Mouse (Mus musculus): Measurements from ENCODE around the gene Tmem52. TPM values are rescaled to one million over a fixed set of nuclear protein-coding genes. Genes with fewer than 3 reads are reported as not detected.
A peak's percentile ranks its signal among the peaks of the same experiment; 100 is the strongest.
"Not testable (repeated sequence)": the region's sequence is repeated elsewhere in the genome, so short reads cannot be mapped to it uniquely, and the experiment has no call there.

The Tmem52 gene
- polyA plus RNA-seq (2014; fragmentation: Nextera tagmentation; extraction: Ambion mirVana), result not detected in 2 replicates

DNA sequence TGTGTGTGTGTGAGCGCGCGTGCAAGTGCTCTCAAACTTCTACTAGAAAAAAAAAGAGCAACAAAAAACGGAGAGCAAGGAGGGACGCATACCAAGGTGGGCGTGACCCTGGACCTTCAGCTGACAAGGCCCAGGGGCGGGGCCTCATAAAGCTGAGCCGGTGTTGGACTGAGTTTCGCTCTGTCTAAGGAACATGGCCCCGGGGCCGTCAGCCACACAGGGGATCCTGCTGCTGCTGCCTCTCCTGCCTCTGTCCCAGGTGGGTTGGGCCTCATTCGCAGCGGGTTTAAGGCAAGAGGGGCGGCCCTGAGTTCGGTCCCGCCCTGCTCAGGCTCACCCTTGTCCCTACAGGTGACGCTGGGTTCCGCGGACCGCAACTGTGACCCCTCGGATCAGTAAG is at the start of gene Tmem52:
Gene Tmem52, plus strand, starts transcription at position 163 of the 400 bp plus-strand sequence.
- 12% methylated on average over 21 of the region's 21 CpGs for WGBS
- ATAC-seq (ENCODE audit: low FRiP score) (peak; percentile 40; the same call in 1 of the 2 replicates), DNase-seq (ENCODE audit: low spot score, missing footprints) (peak; percentile 85)
- H3K4me2 ChIP-seq, result peak within 1 kb of the TSS; percentile 25; the same call in 1 of the 2 replicates
- H3K27me3 ChIP-seq (ENCODE audit: control insufficient read depth, insufficient read depth, low read length), result no peaks in the 10 kb centered on the region
- H3K36me3 ChIP-seq (ENCODE audit: control insufficient read depth, insufficient read depth, low read length), result no peaks in the 10 kb centered on the region
- H3K9me3 ChIP-seq (ENCODE audit: control insufficient read depth, low read length), result no peaks in the 10 kb centered on the region
- peak within 1 kb of the TSS; percentile 10; the same call in 1 of the 2 replicates for H3K4me3 ChIP-seq (ENCODE audit: low read depth, low read length)
- H3K9ac ChIP-seq (ENCODE audit: low read length), result no peak within 1 kb of the TSS
- no peak within 1 kb of the TSS for H3K27ac ChIP-seq (ENCODE audit: low read depth, low read length)
- H3K4me1 ChIP-seq (ENCODE audit: control insufficient read depth, insufficient read depth, low read length), result no peaks in the 10 kb centered on the region

DNA sequence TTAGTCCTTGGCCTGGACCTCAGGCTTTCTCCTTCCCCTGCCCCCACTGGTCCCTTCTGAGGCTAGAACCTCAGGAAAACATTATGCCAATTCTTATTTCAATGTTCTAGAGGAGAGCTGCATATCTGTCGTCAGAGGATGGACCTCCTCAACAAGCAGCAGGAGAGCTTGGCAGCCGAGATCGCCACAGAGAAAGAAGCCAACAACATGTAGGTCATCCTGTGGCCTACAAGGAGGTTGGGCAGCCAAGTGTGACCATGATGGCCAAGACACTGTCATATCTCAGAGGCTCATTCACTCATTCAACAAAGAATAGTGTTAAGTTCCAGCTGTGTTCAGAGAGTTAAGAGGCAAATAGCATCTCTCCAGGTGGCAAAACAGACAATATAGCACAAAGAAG is 48.8 kb upstream of the Tmem52 start:
- ATAC-seq (ENCODE audit: low FRiP score), result no peak
- 88% methylated on average over 3 of the region's 3 CpGs for WGBS
- Histone ChIP-seq H3K4me1 (ENCODE audit: control insufficient read depth, insufficient read depth, low read length) (no peaks in the 10 kb centered on the region), H3K36me3 (ENCODE audit: control insufficient read depth, insufficient read depth, low read length) (no peaks in the 10 kb centered on the region), H3K9ac (ENCODE audit: low read length) (no peak overlapping the region), H3K9me3 (ENCODE audit: control insufficient read depth, low read length) (no peaks in the 10 kb centered on the region), H3K27me3 (ENCODE audit: control insufficient read depth, insufficient read depth, low read length) (no peaks in the 10 kb centered on the region), H3K4me2 (no peak overlapping the region), H3K27ac (ENCODE audit: low read depth, low read length) (no peak overlapping the region), H3K4me3 (ENCODE audit: low read depth, low read length) (no peak overlapping the region)
- DNase-seq (ENCODE audit: low spot score, missing footprints), result no peak

GRCm38 (mm10) chr4:155421412-155422370 is 47.2 kb upstream of the Tmem52 start:
- not testable (repeated sequence) for H3K4me3 ChIP-seq (ENCODE audit: low read depth, low read length); H3K4me1 ChIP-seq (ENCODE audit: control insufficient read depth, insufficient read depth, low read length); H3K27ac ChIP-seq (ENCODE audit: low read depth, low read length); H3K4me2 ChIP-seq; H3K9ac ChIP-seq (ENCODE audit: low read length); H3K36me3 ChIP-seq (ENCODE audit: control insufficient read depth, insufficient read depth, low read length); H3K27me3 ChIP-seq (ENCODE audit: control insufficient read depth, insufficient read depth, low read length); H3K9me3 ChIP-seq (ENCODE audit: control insufficient read depth, low read length); ATAC-seq (ENCODE audit: low FRiP score); DNase-seq (ENCODE audit: low spot score, missing footprints)
- WGBS, result 89% methylated on average over 21 of the region's 30 CpGs

GRCm38 (mm10) chr4:155423988-155424387 is 44.9 kb upstream of the Tmem52 start:
- Histone ChIP-seq H3K27ac (ENCODE audit: low read depth, low read length) (no peak overlapping the region), H3K9me3 (ENCODE audit: control insufficient read depth, low read length) (no peaks in the 10 kb centered on the region), H3K36me3 (ENCODE audit: control insufficient read depth, insufficient read depth, low read length) (no peaks in the 10 kb centered on the region), H3K9ac (ENCODE audit: low read length) (no peak overlapping the region), H3K4me3 (ENCODE audit: low read depth, low read length) (no peak overlapping the region), H3K4me1 (ENCODE audit: control insufficient read depth, insufficient read depth, low read length) (no peaks in the 10 kb centered on the region), H3K27me3 (ENCODE audit: control insufficient read depth, insufficient read depth, low read length) (no peaks in the 10 kb centered on the region), H3K4me2 (no peak overlapping the region)
- DNase-seq (ENCODE audit: low spot score, missing footprints) (no peak), ATAC-seq (ENCODE audit: low FRiP score) (no peak)
- 88% methylated on average over 5 of the region's 5 CpGs for WGBS

- Histone ChIP-seq H3K27me3 (ENCODE audit: control insufficient read depth, insufficient read depth, low read length) (no peaks in the 10 kb centered on the region), H3K9me3 (ENCODE audit: control insufficient read depth, low read length) (no peaks in the 10 kb centered on the region), H3K9ac (ENCODE audit: low read length) (no peak overlapping the region), H3K4me3 (ENCODE audit: low read depth, low read length) (no peak overlapping the region), H3K36me3 (ENCODE audit: control insufficient read depth, insufficient read depth, low read length) (no peaks in the 10 kb centered on the region), H3K4me1 (ENCODE audit: control insufficient read depth, insufficient read depth, low read length) (no peaks in the 10 kb centered on the region), H3K27ac (ENCODE audit: low read depth, low read length) (no peak overlapping the region), H3K4me2 (no peak overlapping the region)
- ATAC-seq (ENCODE audit: low FRiP score) (no peak), DNase-seq (ENCODE audit: low spot score, missing footprints) (no peak)
- WGBS, result 83% methylated on average over 6 of the region's 6 CpGs
Measured at GRCm38 (mm10) chr4:155426272-155426671, 42.6 kb upstream of the Tmem52 start.

GRCm38 (mm10) chr4:155428442-155428841 is 40.5 kb upstream of the Tmem52 start:
- Histone ChIP-seq H3K27ac (ENCODE audit: low read depth, low read length) (no peak overlapping the region), H3K36me3 (ENCODE audit: control insufficient read depth, insufficient read depth, low read length) (no peaks in the 10 kb centered on the region), H3K4me3 (ENCODE audit: low read depth, low read length) (no peak overlapping the region), H3K27me3 (ENCODE audit: control insufficient read depth, insufficient read depth, low read length) (no peaks in the 10 kb centered on the region), H3K4me1 (ENCODE audit: control insufficient read depth, insufficient read depth, low read length) (no peaks in the 10 kb centered on the region), H3K9ac (ENCODE audit: low read length) (no peak overlapping the region), H3K4me2 (no peak overlapping the region), H3K9me3 (ENCODE audit: control insufficient read depth, low read length) (no peaks in the 10 kb centered on the region)
- DNase-seq (ENCODE audit: low spot score, missing footprints) (no peak), ATAC-seq (ENCODE audit: low FRiP score) (no peak)

DNA sequence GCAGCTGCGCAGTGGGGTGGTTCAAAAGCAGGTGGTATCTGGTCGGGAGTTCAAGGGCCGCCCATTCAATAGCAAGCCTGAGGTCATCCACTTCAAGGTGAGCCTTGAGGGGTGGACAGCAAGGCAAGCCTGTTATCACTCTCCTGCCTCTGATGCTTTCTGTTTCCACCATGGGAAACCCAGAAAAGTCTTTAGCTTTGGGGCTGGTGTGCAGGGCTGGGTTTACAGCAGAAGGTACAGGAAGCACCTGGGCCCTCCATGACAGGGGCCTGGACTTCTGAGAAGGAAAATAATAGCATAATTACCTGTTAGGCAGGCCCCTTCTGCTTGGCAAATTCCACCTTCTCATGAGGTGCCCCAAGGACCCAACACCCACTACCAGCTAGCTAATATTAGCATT is 39.7 kb upstream of the Tmem52 start:
- DNase-seq (ENCODE audit: low spot score, missing footprints) (no peak), ATAC-seq (ENCODE audit: low FRiP score) (no peak)
- H3K27ac ChIP-seq (ENCODE audit: low read depth, low read length), result no peak overlapping the region
- no peak overlapping the region for H3K4me2 ChIP-seq
- H3K9me3 ChIP-seq (ENCODE audit: control insufficient read depth, low read length), result no peaks in the 10 kb centered on the region
- H3K4me3 ChIP-seq (ENCODE audit: low read depth, low read length), result no peak overlapping the region
- H3K9ac ChIP-seq (ENCODE audit: low read length), result no peak overlapping the region
- no peaks in the 10 kb centered on the region for H3K27me3 ChIP-seq (ENCODE audit: control insufficient read depth, insufficient read depth, low read length)
- WGBS, result 89% methylated on average over 3 of the region's 3 CpGs
- H3K4me1 ChIP-seq (ENCODE audit: control insufficient read depth, insufficient read depth, low read length), result no peaks in the 10 kb centered on the region
- H3K36me3 ChIP-seq (ENCODE audit: control insufficient read depth, insufficient read depth, low read length), result no peaks in the 10 kb centered on the region

DNA sequence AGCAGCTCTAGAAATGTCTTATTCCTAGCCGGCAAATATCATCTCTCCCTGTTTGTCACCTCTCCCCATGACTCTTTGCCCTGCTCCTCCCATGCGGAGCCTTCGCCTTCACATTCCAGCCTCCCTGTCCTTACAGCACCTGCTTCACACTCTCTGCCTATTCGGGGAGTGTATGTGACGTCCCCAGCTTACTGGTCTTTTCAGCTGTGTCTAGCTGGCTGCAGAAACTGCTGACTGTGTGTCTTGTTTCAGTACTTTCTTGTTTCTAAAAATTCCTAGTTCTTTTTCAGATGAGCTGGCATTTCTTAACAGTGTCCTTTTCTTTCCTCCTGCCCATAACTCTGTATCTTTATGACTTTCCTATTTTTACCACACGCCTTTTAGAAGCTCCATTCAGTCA is 36.6 kb upstream of the Tmem52 start:
- H3K27ac ChIP-seq (ENCODE audit: low read depth, low read length), result no peak overlapping the region
- no peaks in the 10 kb centered on the region for H3K4me1 ChIP-seq (ENCODE audit: control insufficient read depth, insufficient read depth, low read length)
- ATAC-seq (ENCODE audit: low FRiP score) (no peak), DNase-seq (ENCODE audit: low spot score, missing footprints) (peak; percentile 60)
- no peaks in the 10 kb centered on the region for H3K36me3 ChIP-seq (ENCODE audit: control insufficient read depth, insufficient read depth, low read length)
- no peak overlapping the region for H3K4me3 ChIP-seq (ENCODE audit: low read depth, low read length)
- 87% methylated on average over 6 of the region's 6 CpGs for WGBS
- H3K9ac ChIP-seq (ENCODE audit: low read length), result no peak overlapping the region
- no peaks in the 10 kb centered on the region for H3K9me3 ChIP-seq (ENCODE audit: control insufficient read depth, low read length)
- H3K27me3 ChIP-seq (ENCODE audit: control insufficient read depth, insufficient read depth, low read length), result no peaks in the 10 kb centered on the region
- H3K4me2 ChIP-seq, result no peak overlapping the region

DNA sequence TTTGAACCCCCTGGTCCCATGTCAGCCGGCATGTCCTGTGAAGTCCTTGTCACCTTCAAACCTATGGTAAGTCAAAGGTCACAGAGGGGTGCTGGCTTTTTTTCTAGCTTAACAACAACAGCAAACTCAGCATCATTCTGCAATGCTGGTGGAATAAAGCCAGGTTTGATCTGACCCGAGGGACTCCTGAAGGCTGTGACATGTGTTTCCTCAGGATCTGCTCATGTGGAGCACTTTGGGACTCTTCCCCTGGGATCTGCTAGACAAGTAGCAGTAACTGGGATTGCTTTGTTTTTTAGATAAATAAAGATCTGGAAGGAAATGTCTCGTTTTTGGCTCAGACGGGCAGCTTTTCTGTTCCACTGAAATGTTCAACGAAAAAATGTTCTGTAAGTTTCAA is 34.9 kb upstream of the Tmem52 start:
- H3K27me3 ChIP-seq (ENCODE audit: control insufficient read depth, insufficient read depth, low read length), result no peaks in the 10 kb centered on the region
- H3K36me3 ChIP-seq (ENCODE audit: control insufficient read depth, insufficient read depth, low read length), result no peaks in the 10 kb centered on the region
- H3K4me3 ChIP-seq (ENCODE audit: low read depth, low read length), result no peak overlapping the region
- WGBS, result 89% methylated on average over 5 of the region's 5 CpGs
- no peak overlapping the region for H3K9ac ChIP-seq (ENCODE audit: low read length)
- no peaks in the 10 kb centered on the region for H3K9me3 ChIP-seq (ENCODE audit: control insufficient read depth, low read length)
- H3K4me2 ChIP-seq, result no peak overlapping the region
- no peak overlapping the region for H3K27ac ChIP-seq (ENCODE audit: low read depth, low read length)
- no peak for DNase-seq (ENCODE audit: low spot score, missing footprints)
- H3K4me1 ChIP-seq (ENCODE audit: control insufficient read depth, insufficient read depth, low read length), result no peaks in the 10 kb centered on the region
- ATAC-seq (ENCODE audit: low FRiP score), result no peak
